Mouse (Mus musculus): ENCODE results near the gene Itpr2. TPM values are rescaled to one million over a fixed set of nuclear protein-coding genes. Genes with fewer than 3 reads are reported as not detected.
"Not testable (repeated sequence)": the region's sequence is repeated elsewhere in the genome, so short reads cannot be mapped to it uniquely, and the experiment has no call there.

Gene Itpr2
- total RNA-seq, 2 experiments from 2014 or later = 16.9 to 25.3 TPM

DNA sequence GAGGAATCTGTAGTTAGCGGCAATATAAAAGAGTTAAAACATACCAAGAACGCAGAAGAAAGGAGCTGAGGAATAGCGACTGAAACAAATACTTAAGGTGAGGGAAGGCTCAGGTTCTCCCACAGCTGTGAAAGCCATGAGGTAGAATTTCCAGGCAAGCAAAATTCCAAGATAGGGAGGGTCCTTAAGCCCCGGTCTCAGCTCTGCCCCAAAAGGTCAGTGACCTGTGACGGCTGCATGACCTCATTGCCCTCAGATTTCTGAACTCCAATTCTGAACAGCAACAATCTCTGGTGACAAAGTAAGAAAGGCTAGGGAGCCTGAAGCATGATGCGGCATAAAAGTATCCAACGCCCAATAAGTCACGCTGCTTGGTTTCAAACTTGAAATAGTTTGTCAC, 33.7 kb downstream of the Itpr2 start:
- DNase-seq = no peak

- not testable (repeated sequence) for DNase-seq
These were observed 37.4 kb downstream of the Itpr2 start for GRCm38 (mm10) chr6:146464645-146465042.

DNA sequence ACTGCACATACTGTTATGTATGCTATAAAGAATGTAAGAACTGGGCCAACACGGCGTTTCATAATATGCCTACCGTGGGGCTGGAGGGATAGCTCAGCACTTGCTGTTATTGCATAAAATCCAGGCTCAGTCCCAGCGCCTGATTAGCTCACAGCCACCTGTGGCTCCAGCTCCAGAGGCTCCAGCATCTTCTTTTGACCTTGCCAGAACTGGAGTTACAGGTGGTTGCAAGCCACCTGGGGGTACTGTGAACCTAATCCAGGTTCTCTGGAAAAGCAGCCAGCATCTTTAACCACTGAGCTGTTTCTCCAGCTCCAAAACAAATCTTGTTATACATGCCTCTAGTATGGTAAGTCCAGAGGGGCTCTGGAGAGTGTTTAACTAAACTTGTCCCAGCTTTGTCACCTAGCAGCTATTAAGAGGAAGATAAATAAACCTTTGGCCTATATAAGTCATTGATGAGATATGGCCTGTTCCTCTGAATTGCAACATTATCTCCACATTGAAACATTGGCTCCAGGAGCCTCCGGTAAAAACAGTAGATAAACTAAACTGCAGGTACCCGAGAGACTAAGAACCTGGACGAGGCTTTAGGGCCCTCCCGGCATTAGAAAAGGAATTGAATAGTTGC, 37.9 kb downstream of the Itpr2 start:
- DNase-seq = no peak

DNA sequence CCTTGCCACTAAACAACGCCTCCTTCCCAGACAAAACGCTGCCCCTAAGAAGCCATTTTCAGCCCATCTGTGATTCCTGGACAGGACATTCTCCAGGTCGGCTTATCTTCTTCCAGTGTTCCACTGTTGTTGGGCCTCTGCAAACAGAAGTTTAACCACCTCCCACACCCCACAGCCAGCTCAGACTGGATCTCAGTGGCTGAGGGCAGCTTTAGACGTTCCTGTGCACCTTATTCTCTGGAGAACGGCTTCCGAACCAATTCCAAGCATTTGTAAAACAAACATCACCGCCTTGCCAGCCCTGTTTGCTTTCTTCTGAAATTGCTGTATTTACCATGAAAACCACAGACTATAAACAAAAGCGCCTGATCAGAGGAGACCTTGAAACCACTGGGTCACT, 41.1 kb downstream of the Itpr2 start:
- DNase-seq = no peak

DNA sequence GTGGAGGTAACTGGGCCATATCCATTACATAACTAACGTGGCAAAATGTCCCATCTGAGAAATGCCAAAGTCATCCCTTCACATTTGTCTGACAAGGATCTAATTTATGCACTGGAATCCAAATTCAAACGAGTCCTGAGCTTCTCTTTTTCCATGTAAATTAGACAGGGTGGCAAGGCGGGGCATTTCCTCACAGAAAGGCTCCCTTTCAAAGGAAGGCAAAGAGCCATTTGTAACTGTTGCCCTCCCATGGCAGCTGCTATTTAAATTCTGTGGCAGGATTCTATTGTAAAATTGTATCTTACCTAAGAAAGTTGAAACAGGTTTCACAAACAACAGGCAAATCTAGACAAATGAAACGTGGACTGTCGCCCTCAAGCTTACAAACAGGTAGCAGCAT, 43.6 kb downstream of the Itpr2 start:
- DNase-seq = no peak

DNA sequence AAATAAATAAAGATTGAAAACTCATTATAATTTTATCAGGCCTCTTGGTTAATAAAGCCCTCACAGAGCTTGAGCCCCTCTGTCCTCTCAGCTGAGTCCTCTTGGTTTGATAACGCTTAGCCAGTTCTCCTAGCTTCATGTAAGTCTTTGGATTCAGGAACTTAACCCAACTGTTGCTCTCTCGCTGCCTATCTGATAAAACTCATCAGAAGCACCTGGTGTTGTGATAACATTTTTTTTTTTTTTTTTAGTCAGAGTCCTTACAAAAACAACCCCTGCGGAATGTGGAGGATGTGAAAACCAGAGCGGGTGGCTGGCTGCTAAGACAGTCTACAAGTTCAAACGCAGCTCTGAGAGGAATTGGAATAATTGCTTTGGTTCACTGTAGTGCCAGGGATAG, 45.3 kb downstream of the Itpr2 start:
- no peak for DNase-seq

DNA sequence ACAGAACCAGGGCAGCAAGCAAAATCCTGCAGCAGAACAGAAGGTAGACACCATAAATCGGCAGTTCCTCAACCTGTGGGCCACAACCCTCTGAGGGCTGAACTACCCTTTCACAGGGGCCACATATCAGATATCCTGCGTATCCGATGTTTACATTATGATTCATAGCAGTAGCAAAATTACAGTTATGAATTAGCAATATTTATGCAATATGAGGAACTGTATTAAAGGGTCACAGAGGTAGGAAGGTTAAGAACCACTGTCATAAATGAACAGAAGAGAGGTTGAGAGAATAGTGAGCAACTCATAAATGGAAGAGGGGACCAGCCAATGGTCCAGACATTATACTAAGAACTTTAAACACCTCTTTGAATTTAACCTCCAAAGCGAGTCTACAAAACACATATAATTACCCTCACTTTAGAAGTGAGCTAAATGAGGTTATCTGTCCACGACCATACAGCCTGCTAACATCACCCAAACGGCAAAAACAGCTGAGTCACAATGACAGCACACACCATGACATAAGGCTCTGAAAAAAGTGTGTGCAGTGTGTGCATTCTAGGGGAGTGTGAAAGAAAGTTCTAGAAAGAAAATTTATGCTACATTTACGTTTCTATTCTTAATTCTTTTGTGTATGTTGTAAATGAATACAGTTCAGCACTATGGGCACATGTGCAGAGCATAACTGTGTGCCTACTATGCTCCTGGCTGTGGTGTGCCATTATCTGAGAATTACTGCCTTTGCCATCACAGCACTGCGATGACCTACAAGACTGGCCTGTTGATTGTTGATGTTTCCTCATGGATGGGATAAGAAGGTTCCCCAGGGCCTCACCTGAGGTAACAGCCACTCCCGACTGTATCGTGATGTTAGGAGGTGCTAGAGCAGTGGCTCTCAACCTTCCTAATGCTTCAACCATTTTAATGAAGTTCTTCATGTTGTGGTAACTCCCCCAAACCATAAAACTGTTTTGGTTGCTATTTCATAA, 47.2 kb downstream of the Itpr2 start:
- DNase-seq = no peak

- no peak for DNase-seq
These were observed 49.5 kb downstream of the Itpr2 start for GRCm38 (mm10) chr6:146452474-146452873.

DNA sequence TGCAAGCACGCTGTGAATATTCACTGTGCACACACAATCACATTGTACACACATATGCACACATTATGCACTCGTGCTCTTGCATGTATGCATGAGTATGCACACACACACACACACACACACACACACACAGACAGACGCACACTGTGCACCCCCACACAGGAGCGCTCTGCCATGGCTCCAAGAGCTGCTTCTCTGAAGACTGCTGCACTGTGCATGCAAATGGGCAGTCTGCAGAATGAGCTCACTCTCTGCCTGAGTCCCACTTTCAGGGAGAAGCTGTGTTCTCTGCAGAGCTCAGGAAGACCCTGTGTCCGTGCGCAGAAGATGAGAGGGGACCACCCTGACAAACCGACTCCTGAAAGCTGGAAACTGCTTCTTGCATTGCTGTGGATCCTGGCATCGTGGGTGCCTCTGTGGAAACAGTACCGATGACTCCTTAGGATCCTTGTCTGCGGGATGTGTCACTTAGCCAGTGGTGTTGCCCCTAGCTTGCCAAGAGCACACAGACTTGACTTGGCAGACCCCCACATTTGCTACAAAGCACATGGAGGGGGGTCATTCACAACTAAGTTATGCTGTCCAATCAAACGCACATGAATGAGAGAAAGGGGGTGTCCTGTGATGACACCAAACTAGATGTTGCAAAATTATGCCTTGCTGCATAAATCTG, 55.9 kb downstream of the Itpr2 start:
- no peak for DNase-seq

GRCm38 (mm10) chr6:146439826-146440225, 62.2 kb downstream of the Itpr2 start:
- DNase-seq = no peak

DNA sequence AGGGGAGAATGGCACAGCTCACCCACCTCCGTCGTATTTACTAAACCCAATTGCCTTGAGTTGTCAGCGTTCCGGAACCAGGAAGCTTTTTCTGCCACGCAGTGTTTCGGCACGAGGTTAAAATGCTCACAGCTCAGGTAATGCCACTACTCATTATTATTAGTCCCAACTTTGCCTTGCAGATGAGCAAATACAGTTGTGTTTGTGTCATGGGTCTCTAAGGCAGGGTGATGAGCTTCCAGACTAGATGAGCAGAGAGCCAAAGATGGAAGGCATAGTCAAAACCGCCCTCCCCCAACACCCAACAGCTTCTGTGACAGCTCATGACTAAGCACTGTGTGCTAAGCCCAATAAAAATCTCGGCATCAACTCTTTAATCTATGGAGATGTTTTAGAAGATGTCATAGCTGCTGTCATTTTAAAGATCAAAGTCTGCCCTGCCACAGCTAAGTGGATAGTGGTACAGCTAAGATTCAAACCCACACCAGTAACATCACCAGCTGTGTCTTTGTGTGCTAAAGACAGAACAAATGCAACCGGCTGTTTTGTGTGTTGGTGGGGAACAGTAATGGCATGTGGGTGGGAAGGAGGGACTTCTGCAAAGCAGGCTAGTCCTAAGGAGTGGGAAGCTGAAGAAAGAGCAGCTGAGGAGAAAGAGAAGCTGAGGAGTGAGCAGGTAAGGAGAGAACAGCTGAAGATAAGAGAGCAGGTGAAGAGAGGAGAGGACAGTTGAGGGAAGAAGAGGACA, 62.8 kb downstream of the Itpr2 start:
- DNase-seq = no peak

DNA sequence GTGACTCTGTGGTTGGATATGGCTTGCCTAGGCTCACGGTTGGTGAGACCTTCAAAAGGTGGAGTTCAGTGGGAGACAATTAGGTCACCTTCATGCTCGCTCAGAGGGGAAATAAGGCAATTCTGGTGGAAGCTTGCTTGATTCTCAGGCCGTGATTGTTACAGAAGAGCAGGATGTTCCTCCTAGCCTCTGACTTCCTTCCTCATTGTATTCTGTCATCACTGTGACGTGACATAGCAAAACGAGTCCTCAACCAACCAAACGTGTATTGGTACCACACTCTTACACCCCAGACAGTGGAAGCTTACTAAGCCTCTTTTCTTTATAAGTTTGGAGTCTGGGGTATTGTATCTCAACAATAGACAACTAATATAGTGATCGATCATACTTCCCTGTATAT, 64.0 kb downstream of the Itpr2 start:
- DNase-seq = no peak

DNA sequence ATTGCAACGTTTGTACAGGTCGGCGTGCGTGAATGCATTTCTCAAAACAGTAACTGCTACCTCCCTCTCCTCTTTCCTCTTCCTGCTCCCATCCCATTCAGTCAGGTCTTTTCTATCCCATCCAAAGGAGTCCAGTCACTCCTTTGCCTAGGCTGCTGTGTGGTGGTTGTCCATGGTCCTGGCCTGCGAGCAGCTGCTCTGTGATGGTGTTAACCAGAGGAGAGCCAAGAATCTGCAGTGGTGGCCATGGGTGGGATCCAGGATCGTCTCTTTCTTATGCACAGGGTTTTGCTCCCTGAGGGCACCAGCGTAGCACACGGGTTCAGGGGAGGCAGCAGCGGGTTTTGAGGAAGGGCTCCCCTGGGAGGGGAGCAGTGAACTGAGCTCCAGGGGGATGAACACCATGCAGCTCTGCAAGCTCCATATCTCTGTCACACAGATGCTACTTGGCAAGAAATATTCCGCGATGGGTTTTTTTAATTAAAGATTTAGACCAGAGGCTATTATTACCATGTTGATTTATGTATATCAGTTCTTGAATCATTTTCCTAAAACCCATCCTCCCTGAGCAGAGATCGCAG, 65.0 kb downstream of the Itpr2 start:
- no peak for DNase-seq

DNA sequence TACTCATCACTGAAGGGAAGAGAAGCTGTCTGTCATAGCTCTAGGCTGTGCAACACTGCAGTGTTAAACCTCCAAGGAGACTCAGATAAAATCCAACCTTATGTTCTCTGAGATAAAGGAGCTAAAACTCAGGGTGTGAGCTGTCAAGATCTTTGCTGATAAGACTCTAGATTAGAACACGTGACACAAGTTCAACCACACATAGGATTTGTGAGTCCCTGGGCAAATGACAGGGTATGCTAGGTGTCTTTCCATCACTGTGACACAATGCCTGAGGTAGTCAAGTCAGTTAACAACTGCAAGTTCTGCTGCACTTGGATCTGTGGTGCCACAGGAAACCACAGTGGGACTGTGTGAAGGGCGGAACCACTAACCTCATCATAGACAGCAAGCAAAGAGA, 67.8 kb downstream of the Itpr2 start:
- DNase-seq = no peak

DNA sequence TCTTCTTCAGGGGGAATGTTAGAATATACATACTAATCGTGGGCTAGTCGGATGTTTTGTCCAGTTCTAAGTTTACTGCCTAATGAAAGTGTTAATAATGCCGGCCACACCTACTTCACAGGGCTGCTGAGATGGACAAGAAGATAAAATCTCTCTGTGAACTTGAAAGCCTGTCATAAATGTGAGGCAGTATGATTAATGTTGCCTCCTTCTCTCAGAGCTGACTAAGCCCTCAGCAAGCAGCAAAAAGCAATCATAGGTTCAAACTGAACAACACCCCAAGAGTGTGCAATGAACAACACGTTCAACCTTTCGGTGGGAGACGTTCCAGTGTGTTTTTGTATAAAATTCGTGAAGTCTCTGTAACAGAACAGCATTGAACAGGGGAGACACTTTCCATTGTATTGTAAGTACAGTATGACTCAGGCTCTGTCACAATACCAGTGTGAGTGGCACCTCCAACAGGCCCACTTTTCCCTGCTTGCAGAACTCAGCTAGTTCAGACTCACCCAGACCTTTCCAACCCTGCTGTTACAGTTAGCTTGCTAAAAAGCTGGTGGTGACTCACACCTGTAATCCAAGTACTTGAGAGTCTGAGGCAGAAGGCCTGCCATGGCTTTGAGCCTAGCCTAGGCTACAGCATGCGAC, 69.7 kb downstream of the Itpr2 start:
- no peak for DNase-seq

GRCm38 (mm10) chr6:146431777-146432176, 70.2 kb downstream of the Itpr2 start:
- DNase-seq = no peak

GRCm38 (mm10) chr6:146429694-146430380, 72.2 kb downstream of the Itpr2 start:
- DNase-seq = peak; percentile 33 to 42

DNA sequence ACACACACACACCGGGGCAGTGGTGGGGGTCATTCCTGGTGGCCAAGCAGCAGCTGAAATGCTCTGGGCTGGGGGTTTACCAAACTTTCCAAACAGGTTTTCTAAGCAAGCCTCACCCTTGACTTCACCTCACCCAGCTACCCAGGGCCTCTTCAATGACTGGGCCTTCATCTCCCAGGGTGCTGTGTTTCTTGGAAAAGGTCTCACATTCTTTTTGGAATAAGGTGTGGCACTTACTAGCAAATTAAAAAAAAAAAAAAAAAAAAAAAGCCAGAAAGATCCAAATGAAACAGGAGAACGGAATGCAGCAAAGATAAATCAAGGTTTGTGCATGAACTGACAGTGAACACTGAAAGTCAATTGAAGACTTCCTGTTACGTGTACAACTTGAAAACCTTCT, 77.2 kb downstream of the Itpr2 start:
- DNase-seq = no peak

DNA sequence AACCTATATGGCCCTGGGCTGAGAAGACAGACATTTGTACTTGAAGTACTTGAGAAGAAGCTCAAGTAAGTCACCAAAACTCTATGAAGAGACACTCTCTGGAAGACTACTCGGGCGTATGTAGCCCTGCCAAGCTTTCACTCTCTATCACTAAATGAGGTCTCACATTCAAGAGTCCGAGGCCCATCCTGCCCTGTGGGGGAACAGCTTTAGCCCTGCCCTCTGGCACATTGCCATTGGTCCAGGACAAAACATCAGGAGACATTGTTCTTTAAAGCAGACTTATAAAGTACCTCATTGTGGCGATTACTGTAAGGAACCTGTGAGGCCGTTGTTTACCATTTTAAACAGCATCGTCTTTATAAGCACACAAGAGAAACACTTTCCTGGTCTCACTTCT, 77.7 kb downstream of the Itpr2 start:
- DNase-seq = no peak

DNA sequence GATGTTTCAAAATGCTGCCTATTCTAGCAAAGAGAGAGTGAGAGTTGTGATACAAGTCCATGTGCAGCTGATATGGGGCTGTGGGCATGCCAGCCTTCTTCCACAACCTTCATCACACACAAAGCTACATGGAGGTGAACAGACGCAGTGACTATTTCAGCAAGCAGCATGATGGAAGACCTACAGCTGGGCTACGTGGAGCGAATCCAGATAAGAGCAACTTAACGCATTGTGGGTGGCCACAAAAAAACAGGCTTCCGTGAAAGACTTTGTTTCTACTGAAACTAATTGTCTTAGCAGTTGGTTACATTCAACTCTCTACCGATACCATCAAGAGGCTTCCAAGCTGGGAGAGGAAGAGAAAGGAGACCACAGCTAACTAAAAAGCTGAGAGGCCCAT, 81.3 kb downstream of the Itpr2 start:
- DNase-seq = no peak

DNA sequence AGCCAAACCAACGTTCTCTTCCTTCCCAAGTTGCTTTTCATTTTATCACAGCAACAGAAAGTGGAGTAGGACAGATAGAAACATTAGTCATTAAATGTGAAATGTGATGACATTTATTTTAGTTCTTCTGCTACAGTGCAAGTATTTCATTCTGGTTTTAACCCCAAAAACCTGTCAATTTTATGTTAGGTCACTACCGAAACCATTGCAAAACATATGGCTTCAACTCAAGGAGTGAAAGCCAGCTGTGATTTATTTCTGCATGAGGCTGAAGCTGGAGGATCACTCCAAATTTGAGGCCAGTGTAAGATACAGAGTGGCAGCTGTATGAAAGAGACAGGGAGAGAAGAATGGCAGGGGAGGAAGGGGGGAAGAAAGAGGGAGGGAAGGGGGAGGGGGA, 85.6 kb downstream of the Itpr2 start:
- no peak for DNase-seq

Data from heart, adult 18-20 months (tissue).